In genomic region chr11:69048151-69048550, GRCm38 (mm10) we compare ENCODE assay signal across 20 mouse cellular contexts. TPM values are rescaled to one million over a fixed set of nuclear protein-coding genes. Genes with fewer than 3 reads are reported as not detected.
A peak's percentile ranks its signal among the peaks of the same experiment; 100 is the strongest.
DNase-seq lines count a peak whose midpoint lies in the region; ATAC-seq and TF ChIP-seq lines count a peak whose summit lies in the region.
"Had no signal": no experiment of that assay in that cellular context is flagged by ENCODE, and none has a peak within 500 bp of the region (broad histone marks: within the 10 kb centered on the region; RNA-seq: fewer than 3 reads in every experiment).

No protein-coding gene starts in this region.

- H3K4me2 ChIP-seq in heart, embryonic 14.5 days (ENCODE audit: low read length) = no peak overlapping the region
- 0 out of 2 replicates have a peak overlapping the region, but pooled peaks have one; percentile 91 for H3K4me2 ChIP-seq in lung, embryonic 14.5 days

- no peaks in the 10 kb centered on the region for H3K9me3 ChIP-seq in erythroblast, embryonic 14.5 days (ENCODE audit: control insufficient read depth, low read length)
- H3K9me3 ChIP-seq in heart, embryonic 14.5 days (ENCODE audit: control insufficient read depth, low read length) = no peaks in the 10 kb centered on the region
- H3K9me3 ChIP-seq in lung, embryonic 14.5 days (ENCODE audit: low read depth, low read length) = no peaks in the 10 kb centered on the region
- no peaks in the 10 kb centered on the region for H3K9me3 ChIP-seq in embryonic facial prominence, embryonic 10.5 days
- H3K9me3 ChIP-seq: embryonic facial prominence, embryonic 12.5 days had no signal

- ATAC-seq in erythroblast, adult 5-6 weeks (replicated peaks; ENCODE audit: low FRiP score, poor library complexity, severe bottlenecking) = no peak
- ATAC-seq in heart, embryonic 14.5 days (ENCODE audit: insufficient number of reproducible peaks, insufficient read depth, low FRiP score, low read depth) = no peak
- no peak for ATAC-seq in lung, embryonic 14.5 days (ENCODE audit: insufficient read depth)
- ATAC-seq: activated CD4-positive, CD25-positive, alpha-beta regulatory T cell, adult 4 months; hindbrain, embryonic 16.5 days; intestine, embryonic 16.5 days had no signal

- H3K4me1 ChIP-seq in erythroblast, embryonic 14.5 days (ENCODE audit: control insufficient read depth) = peaks cover 61% of the 10 kb centered on the region
- H3K4me1 ChIP-seq in heart, embryonic 14.5 days (ENCODE audit: control insufficient read depth in 2 of 2, insufficient read depth in 2 of 2, low read length in 2 of 2) = peaks cover 5 to 11% of the 10 kb centered on the region in 2 experiments; a peak in 3 of 4 replicates
- peaks cover 13% of the 10 kb centered on the region for H3K4me1 ChIP-seq in lung, embryonic 14.5 days (ENCODE audit: insufficient read depth)
- peaks cover 41% of the 10 kb centered on the region for H3K4me1 ChIP-seq in embryonic facial prominence, embryonic 10.5 days

- WGBS in heart, embryonic 14.5 days = 83% methylated on average over 14 of the region's 14 CpGs
- WGBS in lung, embryonic 14.5 days = 86% methylated on average over 14 of the region's 14 CpGs
- 94% methylated on average over 14 of the region's 14 CpGs for WGBS in embryonic facial prominence, embryonic 10.5 days

- peaks cover 69% of the 10 kb centered on the region for H3K36me3 ChIP-seq in erythroblast, embryonic 14.5 days (ENCODE audit: control insufficient read depth)
- H3K36me3 ChIP-seq in heart, embryonic 14.5 days (ENCODE audit: control insufficient read depth, insufficient read depth, low read length) = peaks cover 45% of the 10 kb centered on the region
- peaks cover 53% of the 10 kb centered on the region for H3K36me3 ChIP-seq in lung, embryonic 14.5 days (ENCODE audit: insufficient read depth)
- H3K36me3 ChIP-seq in embryonic facial prominence, embryonic 10.5 days (replicated peaks) = peaks cover 61% of the 10 kb centered on the region

- intact Hi-C loops in heart, postnatal 14 days (cut with DNase I) = no loop called here

- peak overlapping the region; percentile 74 for H3K4me3 ChIP-seq in erythroblast, embryonic 14.5 days (replicated peaks)
- no peak overlapping the region for H3K4me3 ChIP-seq in heart, embryonic 14.5 days (ENCODE audit: control insufficient read depth in 1 of 2, insufficient read depth in 1 of 2, low read depth in 1 of 2, low read length in 2 of 2)
- peak overlapping the region; percentile 9; the same call in 1 of the 2 replicates for H3K4me3 ChIP-seq in lung, embryonic 14.5 days (ENCODE audit: low read depth, low read length)
- H3K4me3 ChIP-seq in embryonic facial prominence, embryonic 10.5 days = peak overlapping the region; percentile 93; the same call in 1 of the 2 replicates

- H3K9ac ChIP-seq in heart, embryonic 14.5 days (ENCODE audit: low read length) = peak overlapping the region; percentile 21; the same call in 1 of the 2 replicates
- H3K9ac ChIP-seq in lung, embryonic 14.5 days = no peak overlapping the region
- H3K9ac ChIP-seq: embryonic facial prominence, embryonic 12.5 days had no signal

- H3K27me3 ChIP-seq in erythroblast, embryonic 14.5 days (ENCODE audit: control insufficient read depth) = no peaks in the 10 kb centered on the region
- H3K27me3 ChIP-seq in heart, embryonic 14.5 days (ENCODE audit: control insufficient read depth, insufficient read depth, low read length) = no peaks in the 10 kb centered on the region
- no peaks in the 10 kb centered on the region for H3K27me3 ChIP-seq in lung, embryonic 14.5 days (ENCODE audit: insufficient read depth, low read length)
- no peaks in the 10 kb centered on the region for H3K27me3 ChIP-seq in embryonic facial prominence, embryonic 10.5 days (replicated peaks; ENCODE audit: low read depth, poor library complexity, severe bottlenecking)
- H3K27me3 ChIP-seq: embryonic facial prominence, embryonic 12.5 days had no signal

- no peak overlapping the region for H3K27ac ChIP-seq in heart, embryonic 14.5 days (replicated peaks in 1 of 2; ENCODE audit: control insufficient read depth in 1 of 2, insufficient read depth in 1 of 2, low read depth in 2 of 2, low read length in 2 of 2)
- no peak overlapping the region for H3K27ac ChIP-seq in lung, embryonic 14.5 days (ENCODE audit: low read depth)
- no peak overlapping the region for H3K27ac ChIP-seq in embryonic facial prominence, embryonic 10.5 days (replicated peaks)
- H3K27ac ChIP-seq: embryonic facial prominence, embryonic 12.5 days; stomach, postnatal 0 days had no signal

- TF ChIP-seq CTCF in lung, embryonic 14.5 days (IDR thresholded peaks at IDR 0.05; ENCODE audit: low read depth) = no peak

- no peak for DNase-seq in heart, postnatal 14 days
- DNase-seq in lung, embryonic 14.5 days = no peak
- no peak for DNase-seq in lung, postnatal 4 days
- no peak for DNase-seq in embryonic facial prominence, embryonic 10.5 days (ENCODE audit: low spot score)
- DNase-seq in left cerebral cortex, adult 8-10 months (ENCODE audit: low spot score in 2 of 2) = no peak
- DNase-seq: adrenal gland, postnatal 10 days; cerebellum, adult 9-10 months; gastrocnemius, postnatal 14 days; kidney, postnatal 10 days; left cerebral cortex, postnatal 4 days; lung, adult 2 months; right cerebral cortex, postnatal 4 days had no signal

RNA-seq across cellular contexts. Expression of gene Aurkb, which starts 2.7 kb away (rescaled TPM):
- polyA plus RNA-seq in erythroblast, embryonic 14.5 days (2012) = 20.3 and 26.6 TPM in 2 replicates
- total RNA-seq in erythroblast, adult 5-6 weeks (2015; ENCODE audit: low replicate concordance) = 32.9 and 35.3 TPM in 2 replicates
- total RNA-seq in erythroblast, adult 5-6 weeks (2017; ENCODE audit: low replicate concordance) = 74.0 and 102 TPM in 2 replicates
- polyA plus RNA-seq in heart, embryonic 14.5 days (2014; fragmentation: Nextera tagmentation; extraction: Ambion mirVana) = 61.7 and 64.8 TPM in 2 replicates
- 1 to 10 TPM; 3.6 to 8.1 TPM for total RNA-seq in heart, postnatal 14 days (2021)
- 209 and 211 TPM in 2 replicates for polyA plus RNA-seq in lung, embryonic 14.5 days (2014; fragmentation: Nextera tagmentation; extraction: Ambion mirVana)
- 215 and 218 TPM in 2 replicates for polyA plus RNA-seq in embryonic facial prominence, embryonic 10.5 days (2016; fragmentation: Nextera tagmentation; extraction: Ambion mirVana)
- under 1 TPM; 0.53 to 0.80 (median 0.62) TPM for total RNA-seq in left cerebral cortex, adult 8-10 months (2022)

RNA-seq across cellular contexts. Expression of gene Borcs6, which starts 11.4 kb away (rescaled TPM):
- polyA plus RNA-seq in erythroblast, embryonic 14.5 days (2012) = 2.0 and 2.4 TPM in 2 replicates
- total RNA-seq in erythroblast, adult 5-6 weeks (2015; ENCODE audit: low replicate concordance) = 2.5 and 3.1 TPM in 2 replicates
- 1.0 and 4.7 TPM in 2 replicates for total RNA-seq in erythroblast, adult 5-6 weeks (2017; ENCODE audit: low replicate concordance)
- 13.0 and 14.1 TPM in 2 replicates for polyA plus RNA-seq in heart, embryonic 14.5 days (2014; fragmentation: Nextera tagmentation; extraction: Ambion mirVana)
- 10 to 100 TPM; 15.9 to 16.2 TPM for total RNA-seq in heart, postnatal 14 days (2021)
- polyA plus RNA-seq in lung, embryonic 14.5 days (2014; fragmentation: Nextera tagmentation; extraction: Ambion mirVana) = 8.0 and 9.5 TPM in 2 replicates
- 5.3 and 5.9 TPM in 2 replicates for polyA plus RNA-seq in embryonic facial prominence, embryonic 10.5 days (2016; fragmentation: Nextera tagmentation; extraction: Ambion mirVana)
- 10 to 100 TPM; 32.3 to 37.9 (median 33.5) TPM for total RNA-seq in left cerebral cortex, adult 8-10 months (2022)

RNA-seq across cellular contexts. Expression of gene Tmem107, which starts 22.5 kb away (rescaled TPM):
- 10.0 and 12.3 TPM in 2 replicates for polyA plus RNA-seq in erythroblast, embryonic 14.5 days (2012)
- 2.3 and 6.1 TPM in 2 replicates for total RNA-seq in erythroblast, adult 5-6 weeks (2015; ENCODE audit: low replicate concordance)
- 2.9 and 3.9 TPM in 2 replicates for total RNA-seq in erythroblast, adult 5-6 weeks (2017; ENCODE audit: low replicate concordance)
- 33.5 and 34.4 TPM in 2 replicates for polyA plus RNA-seq in heart, embryonic 14.5 days (2014; fragmentation: Nextera tagmentation; extraction: Ambion mirVana)
- 1 to 10 TPM; 5.2 to 5.4 TPM for total RNA-seq in heart, postnatal 14 days (2021)
- 51.0 and 54.4 TPM in 2 replicates for polyA plus RNA-seq in lung, embryonic 14.5 days (2014; fragmentation: Nextera tagmentation; extraction: Ambion mirVana)
- 41.0 and 44.5 TPM in 2 replicates for polyA plus RNA-seq in embryonic facial prominence, embryonic 10.5 days (2016; fragmentation: Nextera tagmentation; extraction: Ambion mirVana)
- total RNA-seq in left cerebral cortex, adult 8-10 months (2022) = 10 to 100 TPM; 15.2 to 19.4 (median 17.1) TPM

RNA-seq across cellular contexts. Expression of gene Ctc1, which starts 32.4 kb away (rescaled TPM):
- polyA plus RNA-seq in erythroblast, embryonic 14.5 days (2012) = 13.5 and 27.1 TPM in 2 replicates
- total RNA-seq in erythroblast, adult 5-6 weeks (2015; ENCODE audit: low replicate concordance) = 14.4 and 26.5 TPM in 2 replicates
- 6.4 and 8.9 TPM in 2 replicates for total RNA-seq in erythroblast, adult 5-6 weeks (2017; ENCODE audit: low replicate concordance)
- 38.8 and 43.8 TPM in 2 replicates for polyA plus RNA-seq in heart, embryonic 14.5 days (2014; fragmentation: Nextera tagmentation; extraction: Ambion mirVana)
- total RNA-seq in heart, postnatal 14 days (2021) = 10 to 100 TPM; 13.1 to 16.5 TPM
- polyA plus RNA-seq in lung, embryonic 14.5 days (2014; fragmentation: Nextera tagmentation; extraction: Ambion mirVana) = 59.3 and 63.6 TPM in 2 replicates
- polyA plus RNA-seq in embryonic facial prominence, embryonic 10.5 days (2016; fragmentation: Nextera tagmentation; extraction: Ambion mirVana) = 100 and 103 TPM in 2 replicates
- 10 to 100 TPM; 37.1 to 42.9 (median 39.7) TPM for total RNA-seq in left cerebral cortex, adult 8-10 months (2022)

RNA-seq across cellular contexts. Expression of gene Pfas, which starts 39.9 kb away (rescaled TPM):
- polyA plus RNA-seq in erythroblast, embryonic 14.5 days (2012) = 0.78 and 0.81 TPM in 2 replicates
- 19.6 and 51.7 TPM in 2 replicates for total RNA-seq in erythroblast, adult 5-6 weeks (2015; ENCODE audit: low replicate concordance)
- total RNA-seq in erythroblast, adult 5-6 weeks (2017; ENCODE audit: low replicate concordance) = 18.3 and 36.7 TPM in 2 replicates
- polyA plus RNA-seq in heart, embryonic 14.5 days (2014; fragmentation: Nextera tagmentation; extraction: Ambion mirVana) = 14.3 and 16.5 TPM in 2 replicates
- 1 to 10 TPM; 7.6 to 7.7 TPM for total RNA-seq in heart, postnatal 14 days (2021)
- 36.8 and 43.3 TPM in 2 replicates for polyA plus RNA-seq in lung, embryonic 14.5 days (2014; fragmentation: Nextera tagmentation; extraction: Ambion mirVana)
- polyA plus RNA-seq in embryonic facial prominence, embryonic 10.5 days (2016; fragmentation: Nextera tagmentation; extraction: Ambion mirVana) = 70.1 and 71.9 TPM in 2 replicates
- 10 to 100 TPM; 20.3 to 22.2 (median 20.9) TPM for total RNA-seq in left cerebral cortex, adult 8-10 months (2022)

Comparison
In these comparisons a context has a peak if more than half of its experiments do, and no peak if none do; other contexts are left out.
1. H3K4me3 ChIP-seq: peak in erythroblast, embryonic 14.5 days (single experiment), lung, embryonic 14.5 days (single experiment) and embryonic facial prominence, embryonic 10.5 days (single experiment); none in heart, embryonic 14.5 days (0 of 2).